Mouse (Mus musculus) neural tube, embryonic 13.5 days (tissue): ENCODE measurements around the gene Arhgap27. TPM values are rescaled to one million over a fixed set of nuclear protein-coding genes. Genes with fewer than 3 reads are reported as not detected.
A peak's percentile ranks its signal among the peaks of the same experiment; 100 is the strongest.
"Not testable (repeated sequence)": the region's sequence is repeated elsewhere in the genome, so short reads cannot be mapped to it uniquely, and the experiment has no call there.

ENCODE experiments used
- ATAC-seq: fragments of 200-750 bp; cut with Nextera tagmentation; 2 replicates; pipeline ENCODE4 v1.8.0; 2017; ENCODE audit warnings: low read depth, mild to moderate bottlenecking, moderate TSS enrichment, moderate library complexity
- H3K27ac ChIP-seq: fragments of 300-500 bp; sonication (generic); replicated peaks from 2 replicates; pipeline ENCODE4 v1.5.1; 2015; ENCODE audit warnings: moderate library complexity, mild to moderate bottlenecking, inconsistent platforms
- H3K27me3 ChIP-seq: fragments of 300-500 bp; sonication (generic); 2 replicates; pipeline ENCODE4 v1.6.1; 2015; ENCODE audit warnings: mild to moderate bottlenecking, inconsistent platforms
- H3K36me3 ChIP-seq: fragments of 300-500 bp; sonication (generic); 2 replicates; pipeline ENCODE4 v1.6.1; 2015; ENCODE audit warnings: mild to moderate bottlenecking, inconsistent platforms
- H3K4me1 ChIP-seq: fragments of 300-500 bp; sonication (generic); replicated peaks from 2 replicates; pipeline ENCODE4 v1.6.1; 2015; ENCODE audit warnings: inconsistent platforms
- H3K4me2 ChIP-seq: fragments of 300-500 bp; sonication (generic); 2 replicates; pipeline ENCODE4 v1.6.1; 2015; ENCODE audit warnings: inconsistent platforms, mild to moderate bottlenecking, moderate library complexity
- H3K4me3 ChIP-seq: fragments of 300-500 bp; sonication (generic); 2 replicates; pipeline ENCODE4 v1.5.1; 2015; ENCODE audit warnings: mild to moderate bottlenecking, inconsistent platforms
- H3K9ac ChIP-seq: fragments of 300-500 bp; sonication (generic); 2 replicates; pipeline ENCODE4 v1.6.1; 2015; ENCODE audit warnings: moderate library complexity, mild to moderate bottlenecking, inconsistent platforms
- H3K9me3 ChIP-seq: fragments of 300-500 bp; sonication (generic); 2 replicates; pipeline ENCODE4 v1.6.1; 2016; ENCODE audit warnings: inconsistent platforms
- WGBS: fragments of 180-500 bp; shearing (Covaris S2); methylation state at CpG from one replicate; pipeline ENCODE4 v1.1.7; 2015; 5-methylcytosine and 5-hydroxymethylcytosine counted together
- polyA plus RNA-seq: library from polyadenylated mRNA; unstranded; fragments of >200 nt; fragmentation: Nextera tagmentation; extraction: Ambion mirVana; gene quantifications from 2 replicates; pipeline ENCODE4 v1.2.1, GENCODE M21; 2015

Arhgap27 gene
- 4.4 and 4.8 TPM in 2 replicates for polyA plus RNA-seq

GRCm38 (mm10) chr11:103363214-103364148 lies at the start of gene Arhgap27:
Gene Arhgap27 (minus strand): TSS chr11:103363692.
- Histone ChIP-seq H3K9me3 (no peaks in the 10 kb centered on the region), H3K27me3 (peaks cover 76% of the 10 kb centered on the region), H3K27ac (peak within 1 kb of the TSS; percentile 53), H3K4me1 (peaks cover 49% of the 10 kb centered on the region), H3K4me2 (peak within 1 kb of the TSS; percentile 68), H3K9ac (peak within 1 kb of the TSS; percentile 63), H3K36me3 (peaks cover 22% of the 10 kb centered on the region), H3K4me3 (peak within 1 kb of the TSS; percentile 36)
- no peak for ATAC-seq
- WGBS: 2% methylated on average over 35 of the region's 35 CpGs

- Histone ChIP-seq H3K4me1 (peaks cover 26% of the 10 kb centered on the region), H3K36me3 (0 out of 2 replicates have a peak, but pooled peaks cover 3% of the 10 kb centered on the region), H3K27ac (peak overlapping the region; percentile 75), H3K27me3 (peaks cover 10% of the 10 kb centered on the region), H3K9me3 (no peaks in the 10 kb centered on the region), H3K4me3 (peak overlapping the region; percentile 76), H3K9ac (peak overlapping the region; percentile 87), H3K4me2 (peak overlapping the region; percentile 84)
- WGBS: 4% methylated on average over 14 of the region's 14 CpGs
- ATAC-seq: 0 out of 2 replicates have a peak, but pooled peaks have one; percentile 6
These were observed 49.5 kb upstream of the Arhgap27 start for GRCm38 (mm10) chr11:103412950-103413423.

GRCm38 (mm10) chr11:103411981-103412949 lies 48.8 kb upstream of the Arhgap27 start, which contains the start of gene Plekhm1:
Gene Plekhm1 (minus strand): TSS chr11:103412687.
- Histone ChIP-seq H3K9ac (peak within 1 kb of the TSS; percentile 87), H3K27ac (peak within 1 kb of the TSS; percentile 75), H3K4me2 (peak within 1 kb of the TSS; percentile 84), H3K36me3 (0 out of 2 replicates have a peak, but pooled peaks cover 3% of the 10 kb centered on the region), H3K27me3 (peaks cover 9% of the 10 kb centered on the region), H3K4me3 (peak within 1 kb of the TSS; percentile 76), H3K9me3 (no peaks in the 10 kb centered on the region), H3K4me1 (peaks cover 33% of the 10 kb centered on the region)
- ATAC-seq: peak; percentile 98
- under 1% methylated on average over 67 of the region's 67 CpGs for WGBS

GRCm38 (mm10) chr11:103411301-103411700 lies 47.8 kb upstream of the Arhgap27 start:
- H3K27ac ChIP-seq: no peak overlapping the region
- 88% methylated on average over 1 of the region's 1 CpGs for WGBS
- 0 out of 2 replicates have a peak, but pooled peaks cover 6% of the 10 kb centered on the region for H3K36me3 ChIP-seq
- H3K9me3 ChIP-seq: no peaks in the 10 kb centered on the region
- peak overlapping the region; percentile 76 for H3K4me3 ChIP-seq
- H3K27me3 ChIP-seq: peaks cover 7% of the 10 kb centered on the region
- peaks cover 36% of the 10 kb centered on the region for H3K4me1 ChIP-seq
- no peak overlapping the region for H3K9ac ChIP-seq
- ATAC-seq: no peak
- H3K4me2 ChIP-seq: peak overlapping the region; percentile 84

GRCm38 (mm10) chr11:103408880-103409279 lies 45.4 kb upstream of the Arhgap27 start:
- no peak overlapping the region for H3K9ac ChIP-seq
- no peak for ATAC-seq
- peaks cover 36% of the 10 kb centered on the region for H3K4me1 ChIP-seq
- no peaks in the 10 kb centered on the region for H3K27me3 ChIP-seq
- no peak overlapping the region for H3K4me2 ChIP-seq
- no peaks in the 10 kb centered on the region for H3K9me3 ChIP-seq
- no peak overlapping the region for H3K27ac ChIP-seq
- WGBS: 90% methylated on average over 13 of the region's 13 CpGs
- H3K36me3 ChIP-seq: 0 out of 2 replicates have a peak, but pooled peaks cover 18% of the 10 kb centered on the region
- H3K4me3 ChIP-seq: no peak overlapping the region

- not testable (repeated sequence) for H3K9ac ChIP-seq, ATAC-seq, H3K9me3 ChIP-seq, H3K4me2 ChIP-seq, H3K4me3 ChIP-seq, H3K27ac ChIP-seq, H3K27me3 ChIP-seq
- Histone ChIP-seq H3K36me3 (peaks cover 34% of the 10 kb centered on the region), H3K4me1 (peaks cover 28% of the 10 kb centered on the region)
- 69% methylated on average over 5 of the region's 5 CpGs for WGBS
These were observed 43.6 kb upstream of the Arhgap27 start for GRCm38 (mm10) chr11:103407136-103407535.

GRCm38 (mm10) chr11:103406551-103406950 lies 43.1 kb upstream of the Arhgap27 start:
- H3K4me3 ChIP-seq: no peak overlapping the region
- no peak overlapping the region for H3K27ac ChIP-seq
- H3K9me3 ChIP-seq: no peaks in the 10 kb centered on the region
- no peak overlapping the region for H3K4me2 ChIP-seq
- WGBS: 82% methylated on average over 7 of the region's 7 CpGs
- H3K9ac ChIP-seq: no peak overlapping the region
- H3K27me3 ChIP-seq: no peaks in the 10 kb centered on the region
- peaks cover 35% of the 10 kb centered on the region for H3K36me3 ChIP-seq
- peaks cover 23% of the 10 kb centered on the region for H3K4me1 ChIP-seq
- no peak for ATAC-seq

- peaks cover 16% of the 10 kb centered on the region for H3K4me1 ChIP-seq
- H3K36me3 ChIP-seq: peaks cover 35% of the 10 kb centered on the region
- no peak overlapping the region for H3K9ac ChIP-seq
- H3K27ac ChIP-seq: no peak overlapping the region
- no peaks in the 10 kb centered on the region for H3K9me3 ChIP-seq
- no peak for ATAC-seq
- no peak overlapping the region for H3K4me2 ChIP-seq
- no peaks in the 10 kb centered on the region for H3K27me3 ChIP-seq
- H3K4me3 ChIP-seq: no peak overlapping the region
- WGBS: 90% methylated on average over 1 of the region's 1 CpGs
These were observed 42.3 kb upstream of the Arhgap27 start for GRCm38 (mm10) chr11:103405814-103406213.

- no peak for ATAC-seq
These were observed 41.1 kb upstream of the Arhgap27 start for GRCm38 (mm10) chr11:103404618-103405017.

GRCm38 (mm10) chr11:103403776-103404175 lies 40.3 kb upstream of the Arhgap27 start:
- H3K4me3 ChIP-seq: no peak overlapping the region
- H3K27me3 ChIP-seq: no peaks in the 10 kb centered on the region
- H3K9me3 ChIP-seq: no peaks in the 10 kb centered on the region
- H3K9ac ChIP-seq: no peak overlapping the region
- no peak overlapping the region for H3K4me2 ChIP-seq
- no peak overlapping the region for H3K27ac ChIP-seq
- peaks cover 12% of the 10 kb centered on the region for H3K4me1 ChIP-seq
- ATAC-seq: no peak
- peaks cover 33% of the 10 kb centered on the region for H3K36me3 ChIP-seq
- WGBS: 65% methylated on average over 4 of the region's 4 CpGs

More at GRCm38 (mm10) chr11:103404618-103405017, 41.1 kb upstream of the Arhgap27 start:
- Histone ChIP-seq H3K9ac (no peak overlapping the region), H3K4me3 (no peak overlapping the region), H3K27ac (no peak overlapping the region), H3K4me2 (no peak overlapping the region), H3K27me3 (no peaks in the 10 kb centered on the region), H3K9me3 (no peaks in the 10 kb centered on the region), H3K36me3 (peaks cover 35% of the 10 kb centered on the region), H3K4me1 (peaks cover 12% of the 10 kb centered on the region)

GRCm38 (mm10) chr11:103402738-103403137 lies 39.2 kb upstream of the Arhgap27 start:
- H3K9me3 ChIP-seq: no peaks in the 10 kb centered on the region
- no peaks in the 10 kb centered on the region for H3K27me3 ChIP-seq
- H3K4me3 ChIP-seq: no peak overlapping the region
- no peak overlapping the region for H3K27ac ChIP-seq
- WGBS: 90% methylated on average over 5 of the region's 5 CpGs
- peaks cover 33% of the 10 kb centered on the region for H3K36me3 ChIP-seq
- no peak for ATAC-seq
- no peak overlapping the region for H3K9ac ChIP-seq
- no peak overlapping the region for H3K4me2 ChIP-seq
- peaks cover 8% of the 10 kb centered on the region for H3K4me1 ChIP-seq
